Mouse (Mus musculus) MEL (cell line): ENCODE data around the gene Ikzf3. TPM values are rescaled to one million over a fixed set of nuclear protein-coding genes. Genes with fewer than 3 reads are reported as not detected.
A peak's percentile ranks its signal among the peaks of the same experiment; 100 is the strongest.

Experiments
- DNase-seq: peaks from one replicate; pipeline ENCODE4 v3.0.0; 2011; ENCODE audit warnings: low read depth, low spot score
- H3K27ac ChIP-seq: 2 replicates; pipeline ENCODE4 v1.5.1; 2012; ENCODE audit warnings: low read depth, mild to moderate bottlenecking, control low read depth, low read length, moderate library complexity; ENCODE audit not compliant: control insufficient read depth
- H3K27me3 ChIP-seq, 2 experiments: fragments of 150-350 bp in 1 of 2; sonication (generic) in 1 of 2; 2 replicates each; pipeline ENCODE4 v1.6.1; 2012; ENCODE audit warnings: low read length in 2 of 2, mild to moderate bottlenecking in 2 of 2, improper control_type of control experiment in 1 of 2, moderate library complexity in 1 of 2; ENCODE audit not compliant: insufficient read depth in 2 of 2, control insufficient read depth in 1 of 2
- H3K36me3 ChIP-seq, 2 experiments: 2 replicates each; pipeline ENCODE4 v1.6.1; 2012 to 2014; ENCODE audit warnings: low read length in 2 of 2, improper control_type of control experiment in 1 of 2, inconsistent platforms in 1 of 2, mild to moderate bottlenecking in 1 of 2; ENCODE audit not compliant: insufficient read depth in 2 of 2, control insufficient read depth in 1 of 2
- H3K4me1 ChIP-seq, 2 experiments: fragments of 150-350 bp in 1 of 2; sonication (generic) in 1 of 2; 2 replicates each; pipeline ENCODE4 v1.6.1; 2012; ENCODE audit warnings: low read length in 2 of 2, improper control_type of control experiment in 1 of 2, mild to moderate bottlenecking in 1 of 2; ENCODE audit not compliant: insufficient read depth in 2 of 2, control insufficient read depth in 1 of 2
- H3K4me3 ChIP-seq, 2 experiments: fragments of 150-350 bp in 1 of 2; sonication (generic) in 1 of 2; 2 replicates each; pipeline ENCODE4 v1.5.1; 2012; ENCODE audit warnings: low read depth in 2 of 2, low read length in 2 of 2, mild to moderate bottlenecking in 2 of 2, moderate library complexity in 2 of 2, control low read depth in 1 of 2, improper control_type of control experiment in 1 of 2; ENCODE audit not compliant: control insufficient read depth in 1 of 2, insufficient read depth in 1 of 2
- H3K79me2 ChIP-seq: 2 replicates; pipeline ENCODE4 v1.6.1; 2012; ENCODE audit warnings: mild to moderate bottlenecking, low read length, moderate library complexity; ENCODE audit not compliant: control insufficient read depth, poor library complexity, insufficient read depth
- H3K9ac ChIP-seq: 2 replicates; pipeline ENCODE4 v1.6.1; 2012; ENCODE audit warnings: low read depth, mild to moderate bottlenecking, control low read depth, low read length, moderate library complexity; ENCODE audit not compliant: control insufficient read depth, poor library complexity, severe bottlenecking
- H3K9me3 ChIP-seq: fragments of 150-350 bp; sonication (generic); replicated peaks from 2 replicates; pipeline ENCODE4 v1.6.1; 2012; ENCODE audit warnings: mild to moderate bottlenecking, low read length, improper control_type of control experiment, moderate library complexity; ENCODE audit not compliant: insufficient read depth
- BHLHE40 ChIP-seq: IDR thresholded peaks from 2 replicates; pipeline ENCODE4 v1.6.1; 2012; ENCODE audit warnings: low read depth, mild to moderate bottlenecking, inconsistent platforms, low read length, improper control_type of control experiment, borderline replicate concordance
- CHD1 ChIP-seq: IDR thresholded peaks from 2 replicates; pipeline ENCODE4 v1.6.1; 2012; ENCODE audit warnings: low read depth, mild to moderate bottlenecking, inconsistent platforms, low read length, improper control_type of control experiment
- E2F4 ChIP-seq: IDR thresholded peaks from 2 replicates; pipeline ENCODE4 v1.6.1; 2011; ENCODE audit warnings: low read depth, low read length, improper control_type of control experiment, borderline replicate concordance
- ETS1 ChIP-seq: IDR thresholded peaks from 2 replicates; pipeline ENCODE4 v1.6.1; 2012; ENCODE audit warnings: low read depth, mild to moderate bottlenecking, inconsistent platforms, low read length, improper control_type of control experiment, moderate library complexity
- GATA1 ChIP-seq: IDR thresholded peaks from 2 replicates; pipeline ENCODE4 v1.6.1; 2011; ENCODE audit warnings: low read depth, low read length, improper control_type of control experiment
- HCFC1 ChIP-seq: IDR thresholded peaks from 2 replicates; pipeline ENCODE4 v1.6.1; 2012; ENCODE audit warnings: low read depth, mild to moderate bottlenecking, inconsistent platforms, low read length, improper control_type of control experiment, moderate library complexity
- JUND ChIP-seq: IDR thresholded peaks from 2 replicates; pipeline ENCODE4 v1.6.1; 2011; ENCODE audit warnings: low read depth, mild to moderate bottlenecking, improper control_type of control experiment, low read length
- MAFK ChIP-seq: IDR thresholded peaks from 2 replicates; pipeline ENCODE4 v1.6.1; 2011; ENCODE audit warnings: low read depth, mild to moderate bottlenecking, low read length, improper control_type of control experiment, borderline replicate concordance
- MAX ChIP-seq: IDR thresholded peaks from 2 replicates; pipeline ENCODE4 v1.6.1; 2011; ENCODE audit warnings: low read length, improper control_type of control experiment
- MYB ChIP-seq: IDR thresholded peaks from 2 replicates; pipeline ENCODE4 v1.6.1; 2011; ENCODE audit warnings: mild to moderate bottlenecking, low read depth, low read length, improper control_type of control experiment
- MYC ChIP-seq: IDR thresholded peaks from 2 replicates; pipeline ENCODE4 v1.6.1; 2011; ENCODE audit warnings: low read depth, mild to moderate bottlenecking, low read length, improper control_type of control experiment, moderate library complexity
- POLR2AphosphoS5 ChIP-seq: IDR thresholded peaks from 2 replicates; pipeline ENCODE4 v1.6.1; 2012; ENCODE audit warnings: low read depth, borderline replicate concordance, mild to moderate bottlenecking, inconsistent platforms, low read length, moderate library complexity, mixed read lengths
- SIN3A ChIP-seq: IDR thresholded peaks from 2 replicates; pipeline ENCODE4 v1.6.1; 2012; ENCODE audit warnings: low read length, improper control_type of control experiment, inconsistent platforms
- TBP ChIP-seq: IDR thresholded peaks from 2 replicates; pipeline ENCODE4 v1.8.0; 2011; ENCODE audit warnings: low read depth, low read length, improper control_type of control experiment
- TCF12 ChIP-seq: IDR thresholded peaks from 2 replicates; pipeline ENCODE4 v1.6.1; 2014; ENCODE audit warnings: low read depth, mild to moderate bottlenecking, inconsistent platforms, low read length, improper control_type of control experiment, moderate library complexity
- USF1 ChIP-seq: IDR thresholded peaks from 2 replicates; pipeline ENCODE4 v1.6.1; 2014; ENCODE audit warnings: low read depth, mild to moderate bottlenecking, inconsistent platforms, low read length, improper control_type of control experiment, moderate library complexity
- ZC3H11A ChIP-seq: IDR thresholded peaks from 2 replicates; pipeline ENCODE4 v1.6.1; 2012; ENCODE audit warnings: low read depth, mild to moderate bottlenecking, inconsistent platforms, low read length, improper control_type of control experiment
- ZKSCAN1 ChIP-seq: IDR thresholded peaks from 2 replicates; pipeline ENCODE4 v1.6.1; 2012; ENCODE audit warnings: low read depth, mild to moderate bottlenecking, inconsistent platforms, low read length, improper control_type of control experiment, moderate library complexity
- ZMIZ1 ChIP-seq: IDR thresholded peaks from 2 replicates; pipeline ENCODE4 v1.6.1; 2012; ENCODE audit warnings: low read depth, mild to moderate bottlenecking, inconsistent platforms, low read length, improper control_type of control experiment, moderate library complexity
- polyA plus RNA-seq, 2 experiments: library from polyadenylated mRNA; stranded (reverse) in 1 of 2; unstranded in 1 of 2; fragments of >175 nt in 1 of 2; fragments of >200 nt in 1 of 2; gene quantifications; 2 replicates each; pipeline versions ENCODE4 v1.2.1 to v1.2.4; 2012; ENCODE audit warnings: low replicate concordance in 2 of 2, low read depth in 1 of 2; ENCODE audit not compliant: insufficient read length in 2 of 2, insufficient read depth in 1 of 2, missing spikeins in 1 of 2
- total RNA-seq: library from RNA; depleted of rRNA; stranded (reverse); fragments of 300-350 nt; gene quantifications from 2 replicates; pipeline ENCODE4 v1.2.3, GENCODE M21; 2012

Ikzf3 gene
- total and polyA plus RNA-seq, 3 experiments, result 0.12 TPM; not detected in 2

- TF ChIP-seq MAX, result peak; percentile 98
- no peak for TF ChIP-seq MYB
- peak; percentile 98 for TF ChIP-seq BHLHE40
- no peak for TF ChIP-seq CHD1
- no peak for TF ChIP-seq ZMIZ1
- peak; percentile 100 for TF ChIP-seq USF1
- TF ChIP-seq ZKSCAN1, result peak; percentile 79; the same call in 1 of the 2 replicates
- TF ChIP-seq ZC3H11A, result peak; percentile 58; the same call in 1 of the 2 replicates
- peak; percentile 98 for TF ChIP-seq SIN3A
- no peak for TF ChIP-seq GATA1
- peak; percentile 55; the same call in 1 of the 2 replicates for TF ChIP-seq TBP
- peak; percentile 50 for TF ChIP-seq TCF12
- no peak for TF ChIP-seq MAFK
- TF ChIP-seq JUND, result no peak
- peak; percentile 60 for TF ChIP-seq MYC
- TF ChIP-seq HCFC1, result peak; percentile 87
These were observed 107.3 kb downstream of the Ikzf3 start, which contains the start of gene Mien1 (continued) for GRCm38 (mm10) chr11:98438331-98439158.

GRCm38 (mm10) chr11:98437441-98437840 is 108.4 kb downstream of the Ikzf3 start:
- no peak overlapping the region for H3K4me3 ChIP-seq
- no peaks in the 10 kb centered on the region for H3K9me3 ChIP-seq
- no peaks in the 10 kb centered on the region for H3K36me3 ChIP-seq
- no peak overlapping the region for H3K27ac ChIP-seq
- H3K9ac ChIP-seq, result no peak overlapping the region
- no peak for DNase-seq
- no peaks in the 10 kb centered on the region; the same call in 1 of the 2 replicates for H3K79me2 ChIP-seq
- H3K27me3 ChIP-seq, result peaks cover 0 to 2% of the 10 kb centered on the region in 2 experiments; a peak in 1 of 4 replicates
- TF ChIP-seq POLR2AphosphoS5 (no peak), E2F4 (no peak), ETS1 (no peak)
- peaks cover 2 to 5% of the 10 kb centered on the region in 2 experiments; a peak in 1 of 4 replicates for H3K4me1 ChIP-seq
